Mouse (Mus musculus): ENCODE measurements around the gene Ddx52.

GRCm38 (mm10) chr11:83981338-83981737, 39.5 kb downstream of the Ddx52 start:
- TF ChIP-seq POLR2A (IDR thresholded peaks at IDR 0.05; ENCODE audit: control insufficient read depth, extremely low read depth, insufficient read depth, low read length, poor library complexity) (no peak), CTCF (IDR thresholded peaks at IDR 0.05; ENCODE audit: borderline replicate concordance, control insufficient read depth, extremely low read depth, insufficient read depth, low read length, poor library complexity) (no peak)
